Mouse (Mus musculus): ENCODE measurements around the gene March4. TPM values are rescaled to one million over a fixed set of nuclear protein-coding genes. Genes with fewer than 3 reads are reported as not detected.

Gene March4
- polyA plus RNA-seq, 1 experiment from 2014 or later: 9.4 TPM

DNA sequence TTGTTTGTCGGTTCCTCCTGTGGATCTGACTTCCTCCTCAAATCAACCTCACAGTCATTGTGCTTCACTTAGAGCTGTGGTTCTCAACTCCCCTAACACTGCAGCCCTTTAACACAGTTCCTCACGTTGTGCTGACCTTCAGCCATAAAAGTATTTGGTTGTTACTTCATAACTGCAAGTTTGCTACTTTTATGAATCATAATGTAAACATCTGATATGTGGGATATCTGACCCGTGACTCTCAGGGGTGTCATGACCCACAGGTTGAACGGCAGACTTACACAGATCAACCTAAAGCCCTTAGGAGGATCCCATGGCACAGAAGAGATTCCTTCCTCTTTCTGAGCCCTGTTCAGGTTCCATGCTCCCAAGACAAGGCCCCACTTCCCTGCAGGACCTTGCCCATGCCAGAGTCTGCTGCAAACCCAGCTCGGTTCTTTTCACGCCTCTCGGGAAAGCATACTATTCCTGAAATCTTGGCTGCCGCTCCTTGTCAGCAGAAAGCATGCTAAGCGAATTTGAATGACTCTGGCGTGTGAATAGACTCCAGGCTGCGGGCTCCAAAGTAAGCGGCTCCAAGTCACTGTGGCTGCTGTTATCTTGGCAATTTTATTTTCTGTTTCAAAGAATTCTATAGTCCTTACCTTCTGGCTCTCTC, 71.7 kb downstream of the March4 start:
- Histone ChIP-seq H3K27me3 (replicated peaks; ENCODE audit: control insufficient read depth, insufficient read depth, low read length) (no peaks in the 10 kb centered on the region), H3K27ac (ENCODE audit: low read depth, low read length) (peak overlapping the region; percentile 60), H3K4me3 (ENCODE audit: low read length) (no peak overlapping the region), H3K36me3 (ENCODE audit: control insufficient read depth, insufficient read depth, low read length) (no peaks in the 10 kb centered on the region), H3K9ac (ENCODE audit: low read depth, low read length) (no peak overlapping the region), H3K4me1 (ENCODE audit: control insufficient read depth, insufficient read depth, low read depth, low read length) (peaks cover 4% of the 10 kb centered on the region), H3K9me3 (ENCODE audit: control insufficient read depth, low read length) (no peaks in the 10 kb centered on the region), H3K4me2 (ENCODE audit: low read length) (no peak overlapping the region)
- ATAC-seq: peak; percentile 51; the same call in 1 of the 2 replicates
- 36% methylated on average over 12 of the region's 12 CpGs for WGBS

DNA sequence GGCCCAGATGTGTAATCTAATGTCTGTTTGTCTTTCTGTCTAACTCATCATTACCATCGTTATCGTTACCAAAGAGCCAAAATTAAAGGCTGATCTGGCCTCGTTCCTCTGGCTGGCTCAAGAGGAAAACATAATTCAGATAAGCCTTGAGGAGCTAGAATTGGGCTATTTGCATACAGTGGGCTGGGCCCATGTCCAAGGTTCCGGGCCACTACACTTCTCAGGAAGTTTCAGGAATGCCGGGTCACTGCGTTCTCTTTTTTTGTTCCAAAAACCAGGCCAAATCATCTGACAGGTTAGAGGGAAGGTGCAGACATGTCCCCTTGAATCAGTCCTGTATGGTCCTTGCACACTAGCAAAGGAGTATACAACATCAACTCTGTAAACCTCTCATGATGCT, 74.2 kb downstream of the March4 start:
- ATAC-seq: no peak
- Histone ChIP-seq H3K4me3 (ENCODE audit: low read length) (no peak overlapping the region), H3K4me1 (ENCODE audit: control insufficient read depth, insufficient read depth, low read depth, low read length) (peaks cover 6% of the 10 kb centered on the region), H3K9me3 (ENCODE audit: control insufficient read depth, low read length) (no peaks in the 10 kb centered on the region), H3K27me3 (replicated peaks; ENCODE audit: control insufficient read depth, insufficient read depth, low read length) (no peaks in the 10 kb centered on the region), H3K4me2 (ENCODE audit: low read length) (no peak overlapping the region), H3K9ac (ENCODE audit: low read depth, low read length) (no peak overlapping the region), H3K27ac (ENCODE audit: low read depth, low read length) (no peak overlapping the region), H3K36me3 (ENCODE audit: control insufficient read depth, insufficient read depth, low read length) (no peaks in the 10 kb centered on the region)
- WGBS: 71% methylated on average over 6 of the region's 6 CpGs

DNA sequence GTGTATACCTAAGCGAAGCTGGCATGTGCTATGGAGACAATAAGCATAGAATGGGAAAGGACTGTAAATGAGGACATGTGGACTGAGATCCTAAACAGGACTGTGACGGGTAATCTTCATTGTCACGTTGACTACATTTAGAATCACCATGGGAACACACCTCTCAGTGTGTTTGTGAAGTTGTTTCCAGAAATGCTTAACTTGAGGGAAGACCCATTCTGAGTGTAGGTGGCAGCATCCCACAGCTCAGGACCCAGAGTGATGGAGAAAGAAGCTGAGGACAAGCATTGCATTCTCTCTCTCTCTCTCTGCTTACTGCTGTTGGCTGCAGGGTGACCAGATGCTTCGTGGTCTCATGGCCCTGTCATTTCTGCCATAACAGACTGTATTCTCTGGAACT, 79.1 kb downstream of the March4 start:
- no peaks in the 10 kb centered on the region for H3K36me3 ChIP-seq (ENCODE audit: control insufficient read depth, insufficient read depth, low read length)
- H3K4me1 ChIP-seq (ENCODE audit: control insufficient read depth, insufficient read depth, low read depth, low read length): peaks cover 27% of the 10 kb centered on the region
- H3K4me2 ChIP-seq (ENCODE audit: low read length): no peak overlapping the region
- no peaks in the 10 kb centered on the region for H3K9me3 ChIP-seq (ENCODE audit: control insufficient read depth, low read length)
- H3K27me3 ChIP-seq (replicated peaks; ENCODE audit: control insufficient read depth, insufficient read depth, low read length): no peaks in the 10 kb centered on the region
- H3K27ac ChIP-seq (ENCODE audit: low read depth, low read length): no peak overlapping the region
- ATAC-seq: no peak
- 77% methylated on average over 4 of the region's 4 CpGs for WGBS
- no peak overlapping the region for H3K4me3 ChIP-seq (ENCODE audit: low read length)
- H3K9ac ChIP-seq (ENCODE audit: low read depth, low read length): no peak overlapping the region

DNA sequence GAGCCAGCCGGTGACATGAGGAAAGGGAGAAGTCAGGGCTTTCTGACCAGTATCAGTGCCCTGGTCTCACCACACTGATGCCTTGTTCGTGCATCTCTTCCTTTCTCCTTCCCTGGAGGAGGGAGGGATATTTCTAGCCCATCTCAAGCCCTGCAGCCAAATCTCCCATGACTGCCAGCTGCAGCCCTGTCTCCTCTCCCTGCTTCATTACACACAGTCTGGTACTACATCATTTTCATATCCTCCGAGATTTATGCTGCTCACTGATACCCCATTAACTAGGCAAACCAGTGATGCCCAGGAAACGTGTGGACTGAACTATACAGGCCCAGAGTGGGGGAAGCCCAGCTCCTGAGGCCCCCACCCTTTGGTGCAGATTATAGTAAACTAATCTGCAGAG, 80.8 kb downstream of the March4 start:
- peak overlapping the region; percentile 13; the same call in 1 of the 2 replicates for H3K9ac ChIP-seq (ENCODE audit: low read depth, low read length)
- H3K36me3 ChIP-seq (ENCODE audit: control insufficient read depth, insufficient read depth, low read length): no peaks in the 10 kb centered on the region
- H3K27me3 ChIP-seq (replicated peaks; ENCODE audit: control insufficient read depth, insufficient read depth, low read length): no peaks in the 10 kb centered on the region
- WGBS: 35% methylated on average over 4 of the region's 4 CpGs
- ATAC-seq: peak; percentile 78
- peaks cover 27% of the 10 kb centered on the region for H3K4me1 ChIP-seq (ENCODE audit: control insufficient read depth, insufficient read depth, low read depth, low read length)
- no peak overlapping the region; the same call in 1 of the 2 replicates for H3K4me2 ChIP-seq (ENCODE audit: low read length)
- peak overlapping the region; percentile 70 for H3K27ac ChIP-seq (ENCODE audit: low read depth, low read length)
- H3K9me3 ChIP-seq (ENCODE audit: control insufficient read depth, low read length): no peaks in the 10 kb centered on the region
- no peak overlapping the region for H3K4me3 ChIP-seq (ENCODE audit: low read length)

DNA sequence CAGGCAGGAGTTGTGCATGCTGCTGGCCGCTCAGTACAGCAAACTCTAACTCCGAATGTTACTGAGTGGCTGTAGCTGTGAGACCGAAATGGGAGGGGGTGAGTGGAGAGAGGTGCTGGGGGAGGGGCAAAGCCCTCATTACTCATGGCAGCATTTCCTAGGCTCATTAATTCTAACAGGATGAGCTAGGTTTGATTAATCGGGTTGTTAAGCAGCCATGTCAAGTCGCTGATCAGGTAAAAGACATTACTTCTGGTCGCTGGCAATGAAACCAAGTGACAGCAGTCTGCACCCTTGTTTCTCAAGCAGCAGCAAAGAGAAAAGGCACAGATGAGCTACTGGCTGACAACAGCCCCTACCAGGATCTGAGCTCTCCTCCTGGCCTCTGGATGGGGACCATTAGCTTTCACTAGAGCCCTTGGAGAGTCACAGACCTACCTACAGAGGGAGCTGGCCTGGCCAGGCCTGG, 82.0 kb downstream of the March4 start:
- Histone ChIP-seq H3K4me1 (ENCODE audit: control insufficient read depth, insufficient read depth, low read depth, low read length) (peaks cover 27% of the 10 kb centered on the region), H3K27me3 (replicated peaks; ENCODE audit: control insufficient read depth, insufficient read depth, low read length) (no peaks in the 10 kb centered on the region), H3K4me2 (ENCODE audit: low read length) (no peak overlapping the region), H3K4me3 (ENCODE audit: low read length) (no peak overlapping the region), H3K9me3 (ENCODE audit: control insufficient read depth, low read length) (no peaks in the 10 kb centered on the region), H3K9ac (ENCODE audit: low read depth, low read length) (no peak overlapping the region), H3K27ac (ENCODE audit: low read depth, low read length) (peak overlapping the region; percentile 51; the same call in 1 of the 2 replicates), H3K36me3 (ENCODE audit: control insufficient read depth, insufficient read depth, low read length) (no peaks in the 10 kb centered on the region)
- WGBS: 30% methylated on average over 6 of the region's 6 CpGs
- ATAC-seq: peak; percentile 75

DNA sequence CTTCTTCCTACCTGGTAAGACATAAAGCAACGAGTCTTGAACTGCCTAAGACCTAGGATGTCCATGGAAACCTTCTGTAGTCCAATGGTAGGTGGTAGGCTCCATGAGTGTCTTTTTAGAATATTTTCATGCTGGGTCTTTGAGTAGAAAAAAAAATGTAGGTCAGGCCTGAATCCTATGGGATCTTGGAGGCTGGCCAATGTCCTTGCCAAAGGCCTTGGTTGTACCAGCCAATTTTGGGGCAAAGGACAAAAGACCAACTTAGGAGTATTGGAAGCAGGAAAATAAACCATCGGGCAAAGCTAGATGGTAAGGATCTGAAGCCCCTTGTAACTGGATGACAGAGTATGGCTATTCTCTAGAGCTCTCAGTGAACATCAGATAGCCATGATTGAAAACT, 83.9 kb downstream of the March4 start:
- Histone ChIP-seq H3K4me2 (ENCODE audit: low read length) (no peak overlapping the region), H3K9me3 (ENCODE audit: control insufficient read depth, low read length) (no peaks in the 10 kb centered on the region), H3K9ac (ENCODE audit: low read depth, low read length) (no peak overlapping the region), H3K36me3 (ENCODE audit: control insufficient read depth, insufficient read depth, low read length) (no peaks in the 10 kb centered on the region), H3K4me3 (ENCODE audit: low read length) (no peak overlapping the region), H3K27ac (ENCODE audit: low read depth, low read length) (no peak overlapping the region), H3K27me3 (replicated peaks; ENCODE audit: control insufficient read depth, insufficient read depth, low read length) (no peaks in the 10 kb centered on the region), H3K4me1 (ENCODE audit: control insufficient read depth, insufficient read depth, low read depth, low read length) (peaks cover 27% of the 10 kb centered on the region)
- no peak for ATAC-seq
- WGBS: 80% methylated on average over 2 of the region's 2 CpGs

DNA sequence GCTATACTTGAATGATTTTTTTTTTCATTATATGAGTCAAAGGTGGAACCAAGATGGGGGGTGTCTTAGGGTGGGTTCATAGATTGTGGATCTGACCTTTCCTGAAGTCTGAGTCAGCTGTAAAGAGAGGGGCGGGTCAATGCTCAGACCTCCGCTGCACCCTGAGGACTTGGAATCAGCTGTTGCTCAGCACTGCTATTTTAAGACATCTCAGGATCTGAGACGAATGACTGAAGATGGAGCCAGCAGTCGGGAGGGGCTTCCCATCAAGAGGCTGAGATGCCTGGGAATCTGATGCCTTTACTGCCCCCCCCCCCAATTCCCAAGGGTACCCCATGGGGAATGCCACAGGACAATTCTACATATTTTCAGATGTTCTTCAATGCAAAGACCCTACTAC, 85.9 kb downstream of the March4 start:
- Histone ChIP-seq H3K27ac (ENCODE audit: low read depth, low read length) (no peak overlapping the region), H3K36me3 (ENCODE audit: control insufficient read depth, insufficient read depth, low read length) (peaks cover 5% of the 10 kb centered on the region; the same call in 1 of the 2 replicates), H3K27me3 (replicated peaks; ENCODE audit: control insufficient read depth, insufficient read depth, low read length) (no peaks in the 10 kb centered on the region), H3K4me2 (ENCODE audit: low read length) (no peak overlapping the region), H3K4me3 (ENCODE audit: low read length) (no peak overlapping the region), H3K4me1 (ENCODE audit: control insufficient read depth, insufficient read depth, low read depth, low read length) (peaks cover 11% of the 10 kb centered on the region), H3K9me3 (ENCODE audit: control insufficient read depth, low read length) (no peaks in the 10 kb centered on the region), H3K9ac (ENCODE audit: low read depth, low read length) (no peak overlapping the region)
- 63% methylated on average over 4 of the region's 4 CpGs for WGBS
- ATAC-seq: no peak

DNA sequence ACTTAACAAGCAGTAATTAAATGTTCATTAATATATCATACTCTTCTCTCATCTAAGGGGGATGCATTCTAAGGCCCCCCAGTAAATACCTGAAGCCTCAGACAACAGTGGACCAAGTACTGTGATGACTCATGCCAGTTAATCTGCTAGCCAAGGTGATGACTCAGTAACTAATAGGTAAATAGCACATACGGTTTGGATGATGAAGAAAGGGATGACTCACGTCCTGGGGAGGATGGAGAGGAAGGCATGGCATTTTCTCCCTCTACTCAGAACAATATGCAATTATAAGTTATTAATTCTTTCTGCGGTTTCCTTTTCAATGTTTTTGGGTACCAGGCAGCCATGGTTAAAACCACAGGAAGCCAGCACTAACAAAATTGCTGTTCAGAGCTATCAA, 87.0 kb downstream of the March4 start:
- Histone ChIP-seq H3K27ac (ENCODE audit: low read depth, low read length) (no peak overlapping the region), H3K4me1 (ENCODE audit: control insufficient read depth, insufficient read depth, low read depth, low read length) (peaks cover 4% of the 10 kb centered on the region; the same call in 1 of the 2 replicates), H3K4me3 (ENCODE audit: low read length) (no peak overlapping the region), H3K36me3 (ENCODE audit: control insufficient read depth, insufficient read depth, low read length) (peaks cover 5% of the 10 kb centered on the region; the same call in 1 of the 2 replicates), H3K9ac (ENCODE audit: low read depth, low read length) (no peak overlapping the region), H3K4me2 (ENCODE audit: low read length) (no peak overlapping the region), H3K27me3 (replicated peaks; ENCODE audit: control insufficient read depth, insufficient read depth, low read length) (no peaks in the 10 kb centered on the region), H3K9me3 (ENCODE audit: control insufficient read depth, low read length) (no peaks in the 10 kb centered on the region)
- WGBS: 90% methylated on average over 3 of the region's 3 CpGs
- ATAC-seq: no peak

DNA sequence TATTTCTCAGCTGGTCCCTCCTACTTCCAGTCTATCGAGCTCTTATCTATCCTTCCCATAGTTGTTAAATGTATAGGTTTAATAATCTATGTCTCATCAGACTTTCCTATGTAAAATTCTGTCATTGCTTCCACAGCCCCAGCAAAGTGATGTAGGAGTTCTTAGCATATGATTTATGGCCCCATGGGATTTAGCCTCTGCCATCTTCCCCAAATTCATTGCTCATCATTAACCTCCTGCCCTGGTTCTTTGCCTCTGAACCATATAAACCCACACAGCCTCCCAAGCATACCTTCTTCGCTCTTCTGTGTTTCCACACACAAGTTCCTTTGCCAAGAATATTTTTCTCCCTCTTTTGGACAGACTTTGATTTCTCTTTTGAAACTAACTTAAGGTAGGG, 94.0 kb downstream of the March4 start:
- Histone ChIP-seq H3K27me3 (replicated peaks; ENCODE audit: control insufficient read depth, insufficient read depth, low read length) (no peaks in the 10 kb centered on the region), H3K9me3 (ENCODE audit: control insufficient read depth, low read length) (no peaks in the 10 kb centered on the region), H3K27ac (ENCODE audit: low read depth, low read length) (no peak overlapping the region), H3K4me1 (ENCODE audit: control insufficient read depth, insufficient read depth, low read depth, low read length) (no peaks in the 10 kb centered on the region), H3K4me3 (ENCODE audit: low read length) (no peak overlapping the region), H3K4me2 (ENCODE audit: low read length) (no peak overlapping the region), H3K9ac (ENCODE audit: low read depth, low read length) (no peak overlapping the region), H3K36me3 (ENCODE audit: control insufficient read depth, insufficient read depth, low read length) (peaks cover 5% of the 10 kb centered on the region; the same call in 1 of the 2 replicates)
- no peak for ATAC-seq
- 85% methylated on average over 2 of the region's 2 CpGs for WGBS

Measured in hindbrain, embryonic 16.5 days (tissue).